Mouse (Mus musculus) liver, embryonic 14.5 days (tissue): ENCODE results near the gene Radil.

ENCODE experiments used
- CTCF ChIP-seq: IDR thresholded peaks from 2 replicates; pipeline ENCODE4 v1.5.1; 2016; ENCODE audit warnings: antibody characterized with exemption, low read depth, control low read depth
- EP300 ChIP-seq: IDR thresholded peaks from 2 replicates; pipeline ENCODE4 v1.6.1; 2016; ENCODE audit warnings: antibody characterized with exemption, low read depth

DNA sequence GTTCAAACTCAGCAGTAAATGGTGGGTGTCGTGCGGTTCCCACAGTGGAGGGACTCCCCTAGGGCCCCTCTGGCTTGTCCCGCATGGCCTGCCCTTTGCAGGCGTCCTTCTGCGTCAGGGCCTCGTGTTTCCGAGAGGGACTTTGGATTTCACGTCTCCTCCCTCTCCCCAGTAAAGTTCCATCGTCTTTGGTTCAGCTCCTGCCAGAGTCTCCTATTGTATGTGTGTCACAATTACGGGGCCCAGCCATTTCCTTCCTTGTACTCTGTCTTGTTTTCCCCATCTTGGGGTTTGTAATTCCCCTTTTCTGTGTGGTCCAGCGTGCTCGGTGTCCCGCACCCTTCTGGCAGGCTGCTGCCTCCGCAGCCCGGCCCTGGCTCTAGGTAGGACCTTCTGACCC, 107.4 kb downstream of the Radil start:
- TF ChIP-seq CTCF, result no peak
- TF ChIP-seq EP300, result no peak
